Mouse (Mus musculus) cerebral cortex, adult 2 months (tissue): ENCODE data around the gene Arhgef7.

Experiments
- WGBS: fragments of 180-500 bp; shearing (Covaris S2); methylation state at CpG from one replicate; pipeline ENCODE4 v1.1.7; 2018; 5-methylcytosine and 5-hydroxymethylcytosine counted together

Arhgef7 gene

GRCm38 (mm10) chr8:11717194-11717593 is 10.3 kb upstream of the Arhgef7 start:
- WGBS, result 77% methylated on average over 4 of the region's 4 CpGs

GRCm38 (mm10) chr8:11727273-11727650 is 259 bp upstream of the Arhgef7 start:
- 3% methylated on average over 22 of the region's 22 CpGs for WGBS

DNA sequence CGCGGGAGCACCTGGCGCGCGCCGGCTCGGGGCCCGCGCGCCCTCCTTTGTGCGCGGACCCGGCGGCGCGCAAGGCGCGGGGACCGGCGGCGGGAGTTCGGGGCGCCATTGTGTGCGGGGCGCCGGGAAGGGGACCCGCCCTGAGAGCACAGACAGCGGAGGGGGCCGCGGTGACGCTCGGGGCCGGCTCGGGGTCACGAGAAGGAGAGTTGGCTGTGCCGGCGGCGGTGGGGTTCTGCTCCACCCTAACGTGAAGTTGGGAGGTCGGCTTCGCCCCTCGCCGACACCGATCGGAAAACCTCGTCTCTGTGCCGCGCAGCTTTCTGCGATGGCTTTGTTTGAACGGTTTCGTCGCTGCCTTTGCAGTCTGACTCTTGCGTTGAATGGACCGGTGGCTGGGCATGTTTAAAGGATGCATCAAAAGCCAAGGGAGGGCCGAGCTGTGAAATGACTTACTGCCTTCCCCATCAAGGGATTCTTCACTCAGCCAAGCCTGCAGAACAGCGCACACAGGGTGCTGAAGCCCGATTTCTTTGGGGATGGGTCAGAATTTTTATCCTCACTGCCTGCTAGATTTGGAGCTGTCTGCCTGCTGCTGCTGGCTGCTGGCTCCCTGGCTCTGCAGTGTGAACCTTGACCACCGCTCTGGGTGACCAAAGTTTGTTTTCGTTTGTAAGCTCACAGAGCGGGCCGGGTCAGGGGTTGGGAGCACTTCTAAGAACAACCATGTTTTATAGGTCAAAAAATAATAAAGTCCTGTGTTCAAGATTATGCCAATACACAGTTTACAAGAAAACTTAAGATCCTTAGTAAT is 1.2 kb downstream of the Arhgef7 start:
- WGBS, result 1% methylated on average over 61 of the region's 61 CpGs

- WGBS, result 51% methylated on average over 12 of the region's 12 CpGs
Measured at GRCm38 (mm10) chr8:11730271-11730940, 2.9 kb downstream of the Arhgef7 start.

GRCm38 (mm10) chr8:11735672-11736235 is 8.2 kb downstream of the Arhgef7 start:
- 82% methylated on average over 15 of the region's 15 CpGs for WGBS

DNA sequence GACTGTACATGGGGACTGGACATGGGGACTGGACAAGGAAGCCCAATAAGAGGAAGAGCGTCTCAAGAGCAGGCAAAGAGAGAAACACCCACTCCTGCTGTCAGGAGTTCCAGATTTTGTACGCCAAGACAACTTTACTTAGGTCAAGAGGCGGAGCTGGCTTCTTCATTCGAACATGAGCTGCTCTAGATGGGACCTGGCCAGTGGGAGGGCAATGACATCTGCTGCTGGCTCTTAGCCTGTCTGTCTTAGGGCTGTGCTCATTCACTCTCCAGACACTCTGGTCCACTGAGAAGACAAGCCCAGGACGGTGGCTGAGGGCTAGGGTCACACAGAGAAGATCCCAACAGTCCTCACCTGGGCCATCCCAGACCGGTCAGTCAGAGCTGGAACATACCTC is 9.6 kb downstream of the Arhgef7 start:
- 70% methylated on average over 6 of the region's 6 CpGs for WGBS

GRCm38 (mm10) chr8:11739082-11739481 is 11.6 kb downstream of the Arhgef7 start:
- 77% methylated on average over 5 of the region's 5 CpGs for WGBS

GRCm38 (mm10) chr8:11740857-11741256 is 13.3 kb downstream of the Arhgef7 start:
- 83% methylated on average over 2 of the region's 2 CpGs for WGBS

DNA sequence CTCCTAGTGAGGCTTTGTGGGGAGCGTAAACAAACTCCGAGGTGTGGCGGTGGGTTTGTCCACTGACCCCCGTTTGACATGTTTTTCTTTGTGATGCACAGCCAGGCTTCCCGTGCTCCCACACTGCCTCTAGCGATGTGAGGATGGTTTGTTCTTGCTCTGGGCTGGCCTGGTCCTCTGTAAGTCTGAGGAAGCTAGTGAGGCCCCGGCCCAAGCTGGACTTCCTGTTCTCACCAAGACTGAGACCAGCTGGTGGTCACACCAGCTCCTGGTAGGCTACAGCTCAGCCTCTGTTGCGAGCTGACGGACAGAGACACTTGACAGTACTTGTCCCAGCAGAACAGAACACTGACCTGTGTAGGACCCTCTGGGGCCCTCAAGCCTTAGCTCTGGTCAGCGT is 16.1 kb downstream of the Arhgef7 start:
- 69% methylated on average over 10 of the region's 10 CpGs for WGBS

DNA sequence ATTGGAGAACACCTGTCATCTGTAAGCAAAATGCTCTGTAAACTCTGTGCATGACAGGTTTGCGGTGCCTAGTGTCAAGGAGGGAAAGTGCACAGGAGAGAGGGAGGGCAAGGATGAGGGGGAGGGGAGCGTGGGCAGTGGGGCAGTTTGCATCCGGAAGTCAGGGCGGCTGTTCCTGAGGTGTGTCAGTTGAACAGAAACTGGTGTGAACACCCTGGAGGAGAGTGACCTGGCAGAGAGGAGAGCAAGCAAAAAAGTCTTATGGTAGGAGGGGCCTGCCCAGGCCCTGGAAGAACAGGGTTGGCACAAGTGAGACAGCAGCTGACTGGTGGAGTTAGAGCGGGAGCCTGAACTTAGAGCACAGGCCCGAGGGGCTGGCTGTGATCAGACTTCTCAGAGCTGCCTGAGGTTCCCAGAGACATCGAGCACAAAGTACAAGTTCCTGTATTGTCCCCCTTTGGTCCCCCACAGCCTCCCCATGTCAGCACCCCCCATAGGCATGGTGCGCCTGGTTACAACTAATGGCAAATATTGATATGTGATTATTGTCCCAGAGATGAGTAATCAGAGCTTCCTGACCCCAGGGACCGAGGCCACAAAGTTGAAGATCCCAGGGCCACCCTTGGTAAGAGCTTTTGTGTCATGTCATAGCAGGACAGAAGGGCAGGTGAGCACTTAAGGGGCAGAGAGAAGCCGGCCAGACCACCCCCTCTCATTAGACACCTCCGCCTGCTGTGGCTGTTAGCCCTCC is 19.5 kb downstream of the Arhgef7 start:
- WGBS, result 86% methylated on average over 11 of the region's 11 CpGs

DNA sequence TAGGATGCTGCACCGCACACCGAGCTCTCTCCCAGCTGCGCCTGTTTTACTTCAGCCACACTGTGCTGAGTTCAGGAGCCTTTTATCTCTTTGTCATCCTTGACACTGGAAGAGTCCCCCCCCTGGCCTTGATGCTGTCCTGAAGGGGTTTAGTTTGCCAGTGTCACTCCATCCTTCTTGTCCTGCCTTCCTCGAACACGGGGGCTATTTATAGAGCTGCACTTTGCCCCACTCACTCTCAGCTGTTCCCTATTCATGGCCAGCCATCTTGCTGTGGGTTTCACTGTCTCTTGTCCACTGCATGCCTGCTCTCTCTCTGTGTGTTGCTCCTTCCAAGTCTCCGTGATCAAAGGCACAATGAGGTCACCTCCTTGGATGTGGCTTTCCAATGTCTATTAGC is 22.0 kb downstream of the Arhgef7 start:
- 53% methylated on average over 6 of the region's 6 CpGs for WGBS

DNA sequence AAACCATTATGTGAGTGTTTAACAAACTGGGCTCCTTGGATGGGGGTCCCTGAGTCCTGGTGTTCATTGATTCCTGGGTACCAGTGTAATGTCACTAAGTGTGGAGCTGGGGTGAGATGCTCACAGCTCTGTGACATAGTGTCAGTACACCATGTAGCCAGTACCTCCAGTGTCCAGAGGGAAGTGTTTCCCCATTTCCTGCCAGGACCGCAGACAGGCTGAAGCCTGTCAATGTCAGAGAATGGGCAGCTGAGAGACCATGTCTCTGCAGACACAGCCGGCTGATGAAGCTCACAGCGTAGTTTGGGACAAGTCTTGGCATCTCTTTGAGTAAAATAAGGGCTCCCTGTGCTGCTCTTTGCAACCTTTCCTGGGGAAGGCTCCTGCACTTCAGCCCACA is 24.8 kb downstream of the Arhgef7 start:
- WGBS, result 77% methylated on average over 3 of the region's 3 CpGs

- WGBS, result 84% methylated on average over 11 of the region's 11 CpGs
Measured at GRCm38 (mm10) chr8:11753155-11753941, 25.8 kb downstream of the Arhgef7 start.

DNA sequence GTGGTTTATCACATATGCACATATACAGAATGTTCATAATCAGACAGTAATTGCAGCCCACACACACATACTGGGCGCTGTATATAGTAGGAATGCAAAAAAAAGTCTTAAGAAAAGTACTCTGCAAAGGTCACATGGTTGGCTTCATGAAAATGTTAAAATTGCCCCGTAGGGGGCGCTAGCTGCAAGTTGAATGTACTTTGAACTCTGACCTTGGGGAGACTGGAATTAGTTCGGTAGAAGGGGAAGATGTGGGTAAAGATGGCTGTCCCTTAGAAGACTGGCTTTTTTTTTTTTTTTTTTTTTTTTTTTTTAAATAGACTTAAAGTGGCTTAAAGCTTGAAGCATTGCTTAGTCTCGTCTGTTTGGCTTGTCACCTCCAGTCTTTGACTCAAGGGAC is 28.4 kb downstream of the Arhgef7 start:
- WGBS, result 13% methylated on average over 5 of the region's 5 CpGs

DNA sequence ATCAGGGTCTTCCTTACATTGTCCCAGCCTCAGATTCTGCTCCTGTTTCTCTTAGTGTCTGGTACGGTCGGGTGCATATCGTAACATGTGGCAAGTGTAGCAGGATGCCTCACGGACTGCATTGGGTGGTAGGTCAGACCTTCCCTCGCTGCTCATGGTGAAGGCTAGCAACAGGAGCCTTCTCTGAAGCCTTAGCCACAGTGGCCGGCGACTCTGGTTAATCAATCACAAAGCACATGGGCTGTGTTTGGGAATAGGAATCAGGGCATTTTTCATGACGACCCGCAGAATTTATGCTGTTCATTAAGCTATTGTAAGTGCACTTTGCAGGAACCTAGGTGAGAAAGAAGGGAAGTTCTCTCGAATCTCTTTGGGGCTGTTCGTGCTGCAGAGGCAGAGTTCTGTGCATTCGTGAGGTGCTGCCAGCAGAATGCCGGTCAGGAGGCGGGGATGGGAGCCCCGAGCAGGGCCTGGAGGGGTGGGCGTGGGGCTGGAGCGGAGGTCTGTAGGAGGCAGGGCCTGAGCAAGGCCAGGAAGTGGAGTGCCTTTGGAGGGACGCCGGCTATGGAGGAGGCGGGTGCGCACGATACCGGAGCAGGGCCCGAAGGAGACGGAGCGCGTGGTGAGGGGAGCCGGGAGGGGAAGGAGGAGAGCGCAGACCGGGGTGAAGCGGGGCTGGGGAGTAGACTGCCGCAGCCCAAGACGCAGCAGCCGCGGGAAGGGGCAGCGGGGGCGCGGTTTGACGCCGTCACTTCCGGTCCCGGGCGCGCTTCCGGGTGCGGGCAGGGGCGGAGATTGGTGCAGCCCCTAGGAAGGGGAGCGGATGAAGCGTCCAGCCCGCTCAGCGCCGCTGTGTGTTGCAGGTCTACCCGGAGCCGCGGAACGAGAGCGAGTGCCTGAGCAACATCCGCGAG is 30.3 kb downstream of the Arhgef7 start:
- 1% methylated on average over 59 of the region's 59 CpGs for WGBS

- 1% methylated on average over 52 of the region's 53 CpGs for WGBS
Measured at GRCm38 (mm10) chr8:11758482-11759281, 31.2 kb downstream of the Arhgef7 start.

DNA sequence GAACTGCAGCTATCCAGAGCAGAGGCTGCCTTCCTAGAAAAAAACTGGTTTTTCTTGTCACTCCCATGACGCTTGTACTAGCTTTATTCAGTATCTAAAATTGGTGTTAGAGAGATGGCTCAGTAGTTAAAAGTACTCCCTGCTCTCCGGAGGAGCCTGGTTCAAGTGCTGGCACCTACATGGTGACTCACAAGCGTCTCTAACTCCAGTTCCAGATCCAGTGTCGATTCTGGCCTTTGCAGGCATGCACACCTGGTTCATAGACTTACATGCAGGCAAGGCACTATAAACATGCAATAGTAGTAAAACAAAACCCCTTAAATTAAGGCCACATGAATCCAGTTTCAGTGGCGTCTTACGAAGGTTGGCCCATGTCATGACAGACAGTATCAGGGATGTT is 34.0 kb downstream of the Arhgef7 start:
- 62% methylated on average over 6 of the region's 6 CpGs for WGBS

- 42% methylated on average over 5 of the region's 5 CpGs for WGBS
Measured at GRCm38 (mm10) chr8:11762048-11762447, 34.5 kb downstream of the Arhgef7 start.

GRCm38 (mm10) chr8:11762821-11763220 is 35.3 kb downstream of the Arhgef7 start:
- 68% methylated on average over 7 of the region's 7 CpGs for WGBS
